Mouse (Mus musculus) retina, adult 2 months (tissue): ENCODE measurements at regions not wholly inside any gene's neighbourhood (a gene's known extent, or its start where the extent isn't known, plus 50 kb on each side); places are given as distances from the start of the nearest gene placed in this dataset.

ENCODE experiments used
- DNase-seq: peaks from one replicate; pipeline ENCODE4 v3.0.0-alpha.2; 2012; ENCODE audit warnings: low read depth, low spot score

DNA sequence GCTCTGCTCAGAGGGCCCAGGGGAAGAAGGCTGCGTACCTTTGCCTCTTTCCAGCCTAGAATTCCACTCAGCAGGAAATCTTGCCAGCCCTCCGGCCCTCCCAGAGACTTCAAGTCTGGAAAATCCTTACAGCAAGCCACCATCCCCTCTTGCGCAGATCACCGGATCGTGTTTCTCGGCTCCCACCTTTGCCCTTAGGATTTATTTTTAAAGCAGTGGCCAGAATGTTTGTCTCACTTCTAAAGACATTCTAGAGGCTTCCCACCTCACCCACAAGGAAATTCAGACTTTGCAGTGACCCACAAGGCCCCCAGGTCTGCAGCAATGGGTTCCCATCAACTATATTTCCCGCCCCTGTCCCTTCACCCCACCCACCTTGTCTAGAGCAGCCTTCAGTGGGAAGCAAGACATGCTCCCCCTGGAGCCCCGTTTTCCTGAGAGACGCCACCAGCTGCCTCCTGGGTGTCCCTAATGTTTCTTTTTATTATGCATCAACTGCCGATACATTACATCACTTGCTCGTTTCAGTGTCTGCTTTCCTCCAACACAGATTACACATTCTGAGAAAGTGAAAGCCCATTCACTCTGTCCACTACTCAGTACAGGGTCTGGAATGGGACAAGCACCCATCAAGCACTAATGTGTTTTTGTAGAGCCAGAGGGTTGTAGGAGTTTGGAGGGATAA is 65.0 kb upstream of the Klf3 start:
- DNase-seq: no peak

DNA sequence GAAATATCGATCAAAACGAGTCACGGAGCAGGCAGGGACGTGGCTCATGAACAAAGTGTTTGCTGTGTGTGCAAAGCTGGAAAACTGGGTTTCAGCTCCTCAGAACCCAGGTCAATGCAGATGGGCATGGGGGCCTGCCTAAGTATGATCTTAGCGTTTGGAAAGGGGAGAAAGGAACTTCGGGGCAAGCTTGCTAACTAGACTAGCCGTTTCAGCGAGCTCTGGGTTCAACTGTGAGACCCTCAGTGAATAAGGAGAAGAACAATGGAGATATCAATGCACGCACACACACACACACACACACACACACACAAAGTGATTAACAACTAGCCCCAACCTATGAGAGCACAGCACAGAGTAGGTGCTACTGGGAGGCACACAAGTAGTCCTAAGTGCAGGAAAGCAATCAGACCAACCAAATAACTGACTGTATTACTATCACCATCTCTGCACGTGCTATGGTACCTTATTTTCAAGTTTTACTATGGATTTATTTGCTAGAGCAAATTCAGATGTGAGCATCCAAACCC is 64.3 kb upstream of the Klf3 start:
- DNase-seq: no peak

DNA sequence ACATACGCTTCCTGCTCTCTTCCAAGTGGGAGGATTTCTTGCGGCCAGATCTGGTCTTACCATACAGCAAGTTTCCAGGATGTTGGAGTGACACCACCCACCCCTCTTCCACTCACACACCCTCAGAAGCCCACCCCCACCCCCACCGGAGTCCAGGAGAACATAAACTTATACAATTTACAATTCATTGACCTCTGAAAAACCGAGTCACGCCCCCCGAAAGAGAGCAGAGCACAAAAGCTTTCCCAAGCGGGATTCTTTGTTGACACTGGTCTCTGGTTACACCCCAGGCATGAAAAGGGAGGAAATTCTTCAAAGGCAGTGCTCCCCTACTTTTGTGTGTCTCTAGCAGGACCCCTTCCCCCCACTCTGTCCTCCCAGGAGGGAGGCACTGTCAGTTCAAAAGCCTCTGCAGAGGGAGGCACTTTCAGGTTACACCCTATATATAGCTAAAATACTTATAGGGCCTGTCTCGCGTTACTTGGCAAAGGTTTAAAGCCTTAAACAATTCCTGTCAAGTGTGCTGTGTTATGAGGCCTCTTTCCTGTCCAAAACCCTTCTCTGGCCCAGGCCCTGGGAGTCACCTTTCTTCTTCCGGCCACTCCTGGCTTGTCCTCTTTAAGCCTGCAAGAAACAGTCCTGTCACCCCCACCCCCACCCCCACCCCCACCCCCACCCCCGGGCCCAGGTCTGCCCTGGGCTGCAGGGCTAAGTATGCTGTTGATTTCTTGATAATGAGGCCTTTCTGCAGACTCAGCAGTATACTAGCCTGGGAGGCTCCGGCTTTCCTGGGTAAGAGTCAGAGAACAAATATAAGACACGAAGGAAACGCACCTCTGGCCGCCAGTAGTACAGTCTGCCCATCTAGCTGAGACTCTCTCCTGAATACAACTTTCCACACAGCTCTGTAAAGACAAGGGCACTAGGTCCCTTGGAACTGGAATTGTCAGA is 63.6 kb upstream of the Klf3 start:
- DNase-seq: no peak

- no peak for DNase-seq
Observed at GRCm38 (mm10) chr5:64744041-64744440, 59.1 kb upstream of the Klf3 start.

DNA sequence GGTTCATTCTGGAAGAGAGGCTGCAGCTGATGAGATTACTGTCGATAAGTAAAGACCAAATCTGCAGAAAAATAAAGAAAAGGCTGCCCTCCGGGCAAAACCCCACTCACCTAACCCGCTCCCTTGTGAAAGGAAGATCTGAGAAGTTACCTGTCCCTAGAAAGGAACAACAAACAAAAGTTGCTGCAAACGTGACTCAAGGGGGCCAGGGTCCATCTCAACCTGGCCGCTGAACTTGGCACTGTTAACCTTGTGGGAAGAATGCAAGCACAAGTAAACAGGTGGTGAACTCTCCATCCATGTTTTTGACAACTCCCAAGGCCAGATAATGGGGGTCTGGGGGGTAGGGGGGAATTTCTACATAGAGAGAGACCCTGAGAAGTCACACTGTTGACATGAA is 58.7 kb upstream of the Klf3 start:
- DNase-seq: no peak

DNA sequence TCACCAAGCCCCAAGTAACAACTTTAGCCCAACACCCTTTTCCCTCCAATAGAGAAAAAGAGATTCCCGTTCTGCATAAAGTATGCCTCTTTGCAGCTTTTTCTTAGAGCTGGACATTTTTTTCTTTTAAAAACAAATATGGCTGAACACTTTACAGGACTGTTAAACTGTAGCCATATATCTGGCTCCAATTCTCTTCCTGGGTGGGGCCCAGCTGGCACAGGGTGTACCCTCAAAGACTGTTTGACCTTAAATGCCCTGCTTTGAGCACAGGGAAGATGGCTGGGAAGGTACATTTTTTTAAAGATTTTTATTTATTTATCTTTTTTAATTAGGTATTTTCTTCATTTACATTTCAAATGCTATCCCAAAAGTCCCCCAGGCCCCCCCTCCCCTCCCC is 55.7 kb upstream of the Klf3 start:
- no peak for DNase-seq

- no peak for DNase-seq
Observed at GRCm38 (mm10) chr5:64749415-64750166, 53.6 kb upstream of the Klf3 start.

DNA sequence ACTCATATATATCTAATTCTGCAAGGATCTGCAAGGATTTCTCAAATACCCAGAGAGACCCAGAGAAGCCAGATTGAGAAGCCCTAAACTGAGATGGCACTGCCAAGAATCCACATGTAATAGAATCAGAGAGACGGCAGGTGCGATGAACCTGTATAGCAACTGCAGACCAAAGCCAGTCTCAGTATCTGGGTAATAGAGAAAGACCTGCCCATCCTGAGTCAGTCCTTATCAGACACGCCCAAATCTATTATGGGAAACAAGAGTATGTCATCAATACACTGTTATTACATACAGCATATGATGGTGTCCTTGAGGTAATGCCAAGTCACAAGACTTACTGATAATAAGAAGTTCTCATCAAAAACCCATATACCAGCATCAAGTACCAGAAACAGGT is 52.8 kb upstream of the Klf3 start:
- no peak for DNase-seq

DNA sequence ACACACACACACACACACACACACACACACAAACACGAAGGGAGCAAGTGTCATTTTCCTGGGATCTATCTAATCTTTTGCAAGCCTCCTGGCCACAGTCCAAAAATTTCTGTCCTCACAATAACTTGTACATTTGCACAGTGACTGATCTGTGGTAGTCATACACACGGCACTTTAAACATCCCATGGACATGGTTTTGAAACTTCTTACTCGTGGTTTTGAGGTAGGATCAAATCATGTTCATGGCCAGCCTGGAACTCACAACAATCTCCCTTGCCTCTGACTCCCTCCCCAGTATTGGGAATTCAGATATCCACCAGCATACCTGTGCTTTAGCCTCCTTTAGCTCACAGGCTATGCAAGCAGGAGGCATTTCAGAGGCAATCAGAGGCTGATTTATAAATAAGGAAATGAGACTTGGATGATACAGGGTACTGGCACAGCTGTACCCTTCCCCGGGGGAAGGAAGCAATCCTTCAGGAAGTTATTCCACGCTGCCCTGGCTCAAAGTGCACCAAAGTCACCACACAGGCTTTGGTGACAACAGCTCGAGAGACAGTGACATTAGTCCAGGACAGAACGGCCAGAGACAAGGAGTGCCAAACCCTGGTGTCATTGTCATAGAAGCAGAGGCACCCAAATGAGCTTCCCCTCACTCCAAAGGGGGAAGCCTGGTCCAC is 52.1 kb upstream of the Klf3 start:
- DNase-seq: no peak

GRCm38 (mm10) chr5:64753142-64753750 is 49.9 kb upstream of the Klf3 start:
- no peak for DNase-seq
